Mouse (Mus musculus): Measurements from ENCODE around the gene Gm10563. TPM values are rescaled to one million over a fixed set of nuclear protein-coding genes. Genes with fewer than 3 reads are reported as not detected.
"Not testable (repeated sequence)": the region's sequence is repeated elsewhere in the genome, so short reads cannot be mapped to it uniquely, and the experiment has no call there.

Gm10563 gene
- total RNA-seq (2021): not detected in 2 replicates
- long read RNA-seq, partial matches to known transcripts: 0 of 16 reads
- long read RNA-seq, other reads (novel, unspliced or antisense): 16 of 16 reads

- not testable (repeated sequence) for DNase-seq
Measured at GRCm38 (mm10) chr4:155645308-155645707, at the start of gene Gm10563. Gene Gm10563 (minus strand): TSS chr4:155645408.

GRCm38 (mm10) chr4:155694482-155695401, 49.5 kb upstream of the Gm10563 start:
- DNase-seq: peak; percentile 61

GRCm38 (mm10) chr4:155694111-155694481, 48.9 kb upstream of the Gm10563 start, which contains the start of gene Fndc10:
Gene Fndc10 (plus strand): TSS chr4:155694342.
- peak; percentile 84 for DNase-seq

DNA sequence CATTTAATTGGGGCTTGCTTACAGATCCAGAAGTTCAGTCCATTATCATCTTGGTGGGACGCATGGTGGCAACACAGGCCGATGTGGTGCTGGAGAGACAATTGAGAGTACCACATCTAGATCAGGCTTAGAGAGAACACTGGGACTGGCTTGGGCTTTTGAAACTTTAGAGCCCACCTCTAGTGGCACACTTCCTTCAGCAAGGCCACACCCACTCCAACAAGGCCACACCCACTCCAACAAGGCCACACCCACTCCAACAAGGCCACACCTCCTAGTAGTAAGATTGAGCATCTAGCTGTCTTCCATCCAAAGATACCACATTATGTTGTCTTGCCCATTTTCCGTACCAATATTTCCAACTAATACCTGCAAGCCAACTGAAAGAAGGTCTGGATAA, 47.2 kb upstream of the Gm10563 start:
- DNase-seq: no peak

GRCm38 (mm10) chr4:155690571-155691375, 45.6 kb upstream of the Gm10563 start:
- DNase-seq: peak; percentile 20

DNA sequence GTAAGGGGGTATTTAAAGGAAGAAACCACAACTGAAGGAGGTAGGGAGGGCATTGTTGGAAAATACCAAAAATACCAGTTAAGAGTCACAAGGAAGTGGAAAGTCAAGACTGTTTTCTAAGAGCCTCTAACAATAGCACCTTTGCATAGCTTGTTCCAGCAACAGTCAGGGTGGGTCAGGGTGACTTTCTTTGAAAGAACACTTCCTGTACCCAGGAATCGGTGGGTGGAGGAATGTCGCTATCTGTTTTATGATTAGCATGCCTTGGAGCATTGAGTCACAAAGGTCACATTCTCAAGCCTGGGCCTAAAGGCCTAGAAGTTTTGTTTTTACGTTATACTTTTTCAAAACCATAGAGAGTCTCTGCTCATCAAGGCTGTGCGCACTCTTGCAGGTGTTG, 42.6 kb upstream of the Gm10563 start:
- not testable (repeated sequence) for DNase-seq

- DNase-seq: not testable (repeated sequence)
Measured at GRCm38 (mm10) chr4:155683670-155684277, 38.6 kb upstream of the Gm10563 start.

- no peak for DNase-seq
Measured at GRCm38 (mm10) chr4:155675991-155676390, 30.8 kb upstream of the Gm10563 start.

DNA sequence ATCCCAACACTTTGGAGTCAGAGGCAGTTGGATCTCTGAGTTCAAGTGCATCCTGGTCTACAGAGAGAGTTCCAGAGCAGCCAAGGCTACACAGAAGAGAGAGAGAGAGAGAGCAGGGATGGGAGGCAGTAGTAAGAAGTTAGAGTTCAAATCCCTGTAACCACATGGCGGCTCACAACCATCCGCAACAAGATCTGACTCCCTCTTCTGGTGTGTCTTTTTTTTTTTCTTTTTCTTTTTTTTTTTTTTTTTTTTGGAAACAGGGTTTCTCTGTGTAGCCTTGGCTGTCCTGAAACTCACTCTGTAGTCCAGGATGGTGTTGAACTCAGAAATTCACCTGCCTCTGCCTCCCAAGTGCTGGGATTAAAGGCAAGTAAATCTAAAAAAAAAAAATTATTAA, 26.9 kb upstream of the Gm10563 start:
- no peak for DNase-seq

DNA sequence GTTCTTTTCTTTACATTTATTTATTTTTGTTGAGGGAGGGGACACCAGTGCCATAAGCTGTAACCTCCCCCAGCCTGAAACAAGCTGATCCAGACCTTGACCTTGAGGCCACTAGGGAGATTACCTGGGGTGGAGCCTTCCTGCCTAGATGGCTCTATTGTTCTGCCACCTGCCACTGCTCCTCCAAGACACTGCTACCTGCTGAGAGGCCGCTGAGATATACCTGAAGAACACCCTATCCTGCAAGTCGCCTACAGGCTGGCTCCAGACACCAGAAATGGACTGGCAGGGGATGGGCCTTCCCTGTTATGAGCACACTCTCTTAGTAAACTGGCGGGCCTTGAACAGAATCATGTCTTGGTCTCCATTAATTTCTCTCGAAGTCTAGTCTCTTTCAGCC, 25.0 kb upstream of the Gm10563 start:
- DNase-seq: not testable (repeated sequence)

DNA sequence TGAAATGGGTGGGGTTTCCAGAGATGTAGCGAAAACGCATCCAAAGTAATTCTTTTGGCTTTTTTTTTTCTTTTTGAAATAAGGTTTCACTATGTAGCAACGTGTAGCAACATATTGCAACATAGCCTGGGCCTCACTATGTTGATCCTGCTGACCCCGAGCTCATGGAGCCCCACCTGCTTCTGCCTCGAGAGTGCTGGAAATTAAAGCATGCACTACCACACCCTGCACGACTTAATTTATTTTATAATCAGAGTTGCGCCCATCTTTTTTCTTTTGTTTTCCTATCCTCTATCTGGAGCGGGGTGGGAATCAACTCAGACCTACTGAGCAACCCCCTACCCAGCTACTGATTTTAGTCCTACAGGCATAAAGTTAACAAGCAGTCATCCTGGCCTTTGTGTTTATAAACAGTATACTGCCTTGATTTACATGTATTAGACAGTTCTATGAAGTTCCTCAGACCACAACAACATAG, 24.4 kb upstream of the Gm10563 start:
- no peak for DNase-seq

- DNase-seq: peak; percentile 95
Measured at GRCm38 (mm10) chr4:155668689-155669597, 23.7 kb upstream of the Gm10563 start, which contains the start of gene Mib2. Gene Mib2 (minus strand): TSS chr4:155669198.

GRCm38 (mm10) chr4:155666903-155667302, 21.7 kb upstream of the Gm10563 start:
- no peak for DNase-seq

- peak; percentile 59 for DNase-seq
Measured at GRCm38 (mm10) chr4:155660641-155661040, 15.4 kb upstream of the Gm10563 start.

DNA sequence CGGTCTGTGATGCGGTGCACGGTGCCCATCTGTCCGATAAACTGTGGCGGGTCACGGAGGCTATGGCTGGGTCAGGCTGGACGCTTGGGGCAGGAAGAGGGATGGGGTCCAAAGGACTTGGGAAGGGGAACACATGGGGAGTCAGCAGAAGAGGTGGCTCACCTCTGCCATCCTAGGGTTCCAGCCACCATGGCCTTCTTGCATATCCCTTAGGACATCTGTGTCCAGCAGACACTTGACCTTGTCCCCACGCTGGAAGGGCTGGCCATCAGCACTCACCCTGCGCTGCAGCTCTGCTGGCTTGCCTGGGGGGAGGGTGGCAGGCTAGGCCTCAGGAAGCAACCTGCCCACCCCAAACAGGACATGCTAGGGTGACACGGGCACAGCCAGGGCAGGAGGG, 13.8 kb upstream of the Gm10563 start:
- no peak for DNase-seq

- no peak for DNase-seq
Measured at GRCm38 (mm10) chr4:155656214-155656751, 11.1 kb upstream of the Gm10563 start.

- peak; percentile 53 for DNase-seq
Measured at GRCm38 (mm10) chr4:155654456-155655298, 9.5 kb upstream of the Gm10563 start.

GRCm38 (mm10) chr4:155654183-155654455, 8.9 kb upstream of the Gm10563 start:
- DNase-seq: no peak

GRCm38 (mm10) chr4:155653451-155654182, 8.4 kb upstream of the Gm10563 start:
- DNase-seq: no peak
